10 mouse cellular contexts compared by ENCODE assay signal in the genomic region with DNA sequence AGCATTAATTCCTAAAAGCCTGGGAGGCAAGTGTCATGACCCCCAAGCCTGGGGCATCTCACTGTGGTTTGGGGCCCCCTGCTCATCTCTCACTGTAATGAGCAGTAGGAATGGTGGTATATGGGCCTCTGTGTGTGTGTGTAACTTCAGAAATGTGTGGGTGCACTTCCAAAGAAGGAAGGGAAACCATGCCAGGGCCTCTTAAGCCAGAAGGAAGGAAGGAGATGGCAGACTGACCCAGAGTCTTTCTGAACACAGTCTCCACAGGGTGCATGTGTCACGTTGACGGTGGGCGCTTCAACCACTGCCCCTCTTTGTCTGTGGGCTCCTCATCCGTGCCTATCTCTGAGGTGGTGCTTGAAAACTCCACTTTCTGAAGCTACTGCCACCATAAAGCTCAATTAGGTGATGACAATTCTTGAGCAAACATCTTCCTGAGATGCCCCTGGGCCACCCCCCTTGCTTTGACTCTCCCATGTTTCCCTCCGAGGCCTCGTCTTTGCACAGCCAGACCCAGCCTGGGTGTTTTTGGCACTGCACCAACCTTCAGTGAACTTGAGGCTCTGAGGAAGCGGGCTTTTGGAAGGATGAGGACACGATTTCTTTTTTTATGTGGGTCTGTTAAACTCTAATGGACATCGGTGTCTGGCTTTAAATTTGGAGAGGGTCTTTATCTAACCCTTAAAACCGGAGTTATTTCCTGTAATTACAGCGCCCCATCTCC. TPM values are rescaled to one million over a fixed set of nuclear protein-coding genes. Genes with fewer than 3 reads are reported as not detected.
DNase-seq lines count a peak whose midpoint lies in the region; ATAC-seq and TF ChIP-seq lines count a peak whose summit lies in the region.
"Had no signal": no experiment of that assay in that cellular context is flagged by ENCODE, and none has a peak within 500 bp of the region (broad histone marks: within the 10 kb centered on the region; RNA-seq: fewer than 3 reads in every experiment).

No protein-coding gene starts in this region.

- H3K27ac ChIP-seq in embryonic facial prominence, embryonic 12.5 days = 0 out of 2 replicates have a peak overlapping the region, but pooled peaks have one; percentile 14
- no peak overlapping the region for H3K27ac ChIP-seq in embryonic facial prominence, embryonic 10.5 days (replicated peaks)
- H3K27ac ChIP-seq in left cerebral cortex, adult 2 months = peak overlapping the region; percentile 64
- no peak overlapping the region for H3K27ac ChIP-seq in midbrain, embryonic 11.5 days (ENCODE audit: low read depth, low read length)
- H3K27ac ChIP-seq: heart, embryonic 15.5 days; stomach, embryonic 15.5 days had no signal

- no peaks in the 10 kb centered on the region for H3K27me3 ChIP-seq in embryonic facial prominence, embryonic 12.5 days
- H3K27me3 ChIP-seq in embryonic facial prominence, embryonic 10.5 days (replicated peaks; ENCODE audit: low read depth, poor library complexity, severe bottlenecking) = no peaks in the 10 kb centered on the region
- no peaks in the 10 kb centered on the region for H3K27me3 ChIP-seq in midbrain, embryonic 11.5 days (ENCODE audit: control insufficient read depth, insufficient read depth, low read length)
- H3K27me3 ChIP-seq: heart, embryonic 15.5 days; stomach, embryonic 15.5 days had no signal

- WGBS in embryonic facial prominence, embryonic 12.5 days = 63% methylated on average over 11 of the region's 11 CpGs
- 80% methylated on average over 11 of the region's 11 CpGs for WGBS in embryonic facial prominence, embryonic 10.5 days
- 75% methylated on average over 11 of the region's 11 CpGs for WGBS in midbrain, embryonic 11.5 days

- no peak overlapping the region; the same call in 1 of the 2 replicates for H3K9ac ChIP-seq in embryonic facial prominence, embryonic 12.5 days
- H3K9ac ChIP-seq in midbrain, embryonic 11.5 days (ENCODE audit: low read length) = 0 out of 2 replicates have a peak overlapping the region, but pooled peaks have one; percentile 18
- H3K9ac ChIP-seq: heart, embryonic 15.5 days; stomach, embryonic 15.5 days had no signal

- no peak for TF ChIP-seq CTCF in left cerebral cortex, adult 2 months (IDR thresholded peaks at IDR 0.05)

- H3K4me1 ChIP-seq in embryonic facial prominence, embryonic 12.5 days = peaks cover 88% of the 10 kb centered on the region
- peaks cover 98% of the 10 kb centered on the region for H3K4me1 ChIP-seq in embryonic facial prominence, embryonic 10.5 days
- H3K4me1 ChIP-seq in midbrain, embryonic 11.5 days (ENCODE audit: control insufficient read depth, insufficient read depth, low read length) = peaks cover 81% of the 10 kb centered on the region

- H3K9me3 ChIP-seq in embryonic facial prominence, embryonic 12.5 days = no peaks in the 10 kb centered on the region
- no peaks in the 10 kb centered on the region for H3K9me3 ChIP-seq in embryonic facial prominence, embryonic 10.5 days
- no peaks in the 10 kb centered on the region for H3K9me3 ChIP-seq in midbrain, embryonic 11.5 days (ENCODE audit: control insufficient read depth, low read length)
- H3K9me3 ChIP-seq: heart, embryonic 15.5 days; stomach, embryonic 15.5 days had no signal

- ATAC-seq in embryonic facial prominence, embryonic 12.5 days (ENCODE audit: insufficient number of reproducible peaks, insufficient read depth, low FRiP score, low TSS enrichment) = no peak
- peak; percentile 54 for ATAC-seq in granulocyte monocyte progenitor cell, adult 5-6 weeks (replicated peaks; ENCODE audit: poor library complexity, severe bottlenecking)
- ATAC-seq in midbrain, embryonic 11.5 days (ENCODE audit: low FRiP score) = no peak

- no peak for DNase-seq in embryonic facial prominence, embryonic 10.5 days (ENCODE audit: low spot score)
- DNase-seq in left cerebral cortex, adult 2 months (ENCODE audit: extremely low spot score in 1 of 2, low spot score in 2 of 2) = no peak
- DNase-seq in left cerebral cortex, adult 8-10 months (ENCODE audit: low spot score in 2 of 2) = no peak
- no peak for DNase-seq in midbrain, embryonic 11.5 days (ENCODE audit: low spot score, missing footprints)
- DNase-seq in right cerebral cortex, adult 2 months (ENCODE audit: low spot score in 2 of 2) = no peak
- DNase-seq in urinary bladder, adult 2 months (ENCODE audit: low spot score) = no peak

- no peak overlapping the region for H3K4me3 ChIP-seq in embryonic facial prominence, embryonic 12.5 days
- no peak overlapping the region for H3K4me3 ChIP-seq in embryonic facial prominence, embryonic 10.5 days
- no peak overlapping the region for H3K4me3 ChIP-seq in left cerebral cortex, adult 2 months
- no peak overlapping the region for H3K4me3 ChIP-seq in midbrain, embryonic 11.5 days (ENCODE audit: low read depth, low read length)
- H3K4me3 ChIP-seq: heart, embryonic 15.5 days; stomach, embryonic 15.5 days had no signal

- intact Hi-C loops in left cerebral cortex, adult 2 months (cut with DNase I) = no loop called here

- H3K4me2 ChIP-seq in embryonic facial prominence, embryonic 12.5 days (replicated peaks) = 0 out of 2 replicates have a peak overlapping the region, but pooled peaks have one; percentile 2
- H3K4me2 ChIP-seq in midbrain, embryonic 11.5 days = 0 out of 2 replicates have a peak overlapping the region, but pooled peaks have one; percentile 9
- H3K4me2 ChIP-seq: heart, embryonic 15.5 days; stomach, embryonic 15.5 days had no signal

- peaks cover 10% of the 10 kb centered on the region for H3K36me3 ChIP-seq in embryonic facial prominence, embryonic 12.5 days
- peaks cover 90% of the 10 kb centered on the region for H3K36me3 ChIP-seq in embryonic facial prominence, embryonic 10.5 days (replicated peaks)
- H3K36me3 ChIP-seq in midbrain, embryonic 11.5 days (ENCODE audit: control insufficient read depth, insufficient read depth, low read length) = peaks cover 2% of the 10 kb centered on the region
- H3K36me3 ChIP-seq: heart, embryonic 15.5 days; stomach, embryonic 15.5 days had no signal

RNA-seq across cellular contexts. Expression of gene Mn1, which starts 14.0 kb away (rescaled TPM):
- polyA plus RNA-seq in embryonic facial prominence, embryonic 12.5 days (2016; fragmentation: Nextera tagmentation; extraction: Ambion mirVana) = 57.8 and 58.3 TPM in 2 replicates
- 44.3 and 49.5 TPM in 2 replicates for polyA plus RNA-seq in embryonic facial prominence, embryonic 10.5 days (2016; fragmentation: Nextera tagmentation; extraction: Ambion mirVana)
- total RNA-seq in left cerebral cortex, adult 2 months (2021) = 10 to 100 TPM; 61.9 to 76.6 TPM
- total RNA-seq in left cerebral cortex, adult 8-10 months (2022) = 10 to 100 TPM; 52.4 to 55.5 (median 53.9) TPM
- 0.64 TPM in 1 of 2 replicates, not detected in the other for total RNA-seq in granulocyte monocyte progenitor cell, adult 5-6 weeks (2014; fragmentation: Nextera tagmentation)
- not detected in 2 replicates for total RNA-seq in granulocyte monocyte progenitor cell, adult 5-6 weeks (2017)
- 42.0 and 46.2 TPM in 2 replicates for polyA plus RNA-seq in midbrain, embryonic 11.5 days (2014; fragmentation: Nextera tagmentation; extraction: Ambion mirVana)
- 4.9 and 8.3 TPM in 2 replicates for polyA plus RNA-seq in urinary bladder, adult 2 months (2012; rRNA removed)

Comparison
In these comparisons a context has a peak if more than half of its experiments do, and no peak if none do; other contexts are left out.
1. H3K27ac ChIP-seq: peak in embryonic facial prominence, embryonic 12.5 days (single experiment) and left cerebral cortex, adult 2 months (single experiment); none in embryonic facial prominence, embryonic 10.5 days (single experiment) and midbrain, embryonic 11.5 days (single experiment).